Mouse (Mus musculus): ENCODE results near the gene Tab1. TPM values are rescaled to one million over a fixed set of nuclear protein-coding genes. Genes with fewer than 3 reads are reported as not detected.

Gene Tab1
- polyA plus RNA-seq, 1 experiment from 2014 or later = 36.7 TPM

GRCm38 (mm10) chr15:80181561-80181960 is 48.6 kb downstream of the Tab1 start:
- H3K36me3 ChIP-seq (ENCODE audit: control insufficient read depth, insufficient read depth, low read length) = no peaks in the 10 kb centered on the region; the same call in 1 of the 2 replicates
- no peak overlapping the region for H3K9ac ChIP-seq (ENCODE audit: low read length)
- H3K4me2 ChIP-seq (ENCODE audit: low read depth, low read length, severe bottlenecking) = no peak overlapping the region
- WGBS = 93% methylated on average over 7 of the region's 7 CpGs
- DNase-seq (ENCODE audit: low spot score) (no peak), ATAC-seq (replicated peaks; ENCODE audit: low FRiP score) (no peak)
- H3K27ac ChIP-seq (ENCODE audit: low read depth, low read length) = no peak overlapping the region
- no peak overlapping the region for H3K4me3 ChIP-seq (ENCODE audit: low read depth, low read length)
- no peaks in the 10 kb centered on the region for H3K4me1 ChIP-seq (replicated peaks; ENCODE audit: control insufficient read depth, insufficient read depth, low read length)
- H3K9me3 ChIP-seq (ENCODE audit: control insufficient read depth, low read length) = no peaks in the 10 kb centered on the region
- H3K27me3 ChIP-seq (ENCODE audit: control insufficient read depth, insufficient read depth, low read length) = no peaks in the 10 kb centered on the region

- no peak overlapping the region for H3K4me2 ChIP-seq (ENCODE audit: low read depth, low read length, severe bottlenecking)
Observed at GRCm38 (mm10) chr15:80182072-80182700, 49.3 kb downstream of the Tab1 start.

GRCm38 (mm10) chr15:80188927-80189326 is 56.0 kb downstream of the Tab1 start:
- ATAC-seq (replicated peaks; ENCODE audit: low FRiP score) = no peak
- H3K27ac ChIP-seq (ENCODE audit: low read depth, low read length) = no peak overlapping the region
- H3K4me1 ChIP-seq (replicated peaks; ENCODE audit: control insufficient read depth, insufficient read depth, low read length) = no peaks in the 10 kb centered on the region
- no peak for DNase-seq (ENCODE audit: low spot score)
- no peak overlapping the region for H3K4me3 ChIP-seq (ENCODE audit: low read depth, low read length)
- no peak overlapping the region for H3K4me2 ChIP-seq (ENCODE audit: low read depth, low read length, severe bottlenecking)
- no peaks in the 10 kb centered on the region for H3K27me3 ChIP-seq (ENCODE audit: control insufficient read depth, insufficient read depth, low read length)
- no peaks in the 10 kb centered on the region for H3K9me3 ChIP-seq (ENCODE audit: control insufficient read depth, low read length)
- WGBS = 83% methylated on average over 5 of the region's 5 CpGs
- no peak overlapping the region for H3K9ac ChIP-seq (ENCODE audit: low read length)
- H3K36me3 ChIP-seq (ENCODE audit: control insufficient read depth, insufficient read depth, low read length) = no peaks in the 10 kb centered on the region; the same call in 1 of the 2 replicates

More at GRCm38 (mm10) chr15:80182072-80182700, 49.3 kb downstream of the Tab1 start:
- Histone ChIP-seq H3K27ac (ENCODE audit: low read depth, low read length) (no peak overlapping the region), H3K9me3 (ENCODE audit: control insufficient read depth, low read length) (no peaks in the 10 kb centered on the region), H3K4me3 (ENCODE audit: low read depth, low read length) (no peak overlapping the region), H3K9ac (ENCODE audit: low read length) (no peak overlapping the region), H3K27me3 (ENCODE audit: control insufficient read depth, insufficient read depth, low read length) (no peaks in the 10 kb centered on the region), H3K4me1 (replicated peaks; ENCODE audit: control insufficient read depth, insufficient read depth, low read length) (no peaks in the 10 kb centered on the region), H3K36me3 (ENCODE audit: control insufficient read depth, insufficient read depth, low read length) (no peaks in the 10 kb centered on the region; the same call in 1 of the 2 replicates)
- WGBS = 96% methylated on average over 4 of the region's 4 CpGs
- DNase-seq (ENCODE audit: low spot score) (no peak), ATAC-seq (replicated peaks; ENCODE audit: low FRiP score) (no peak)

- no peaks in the 10 kb centered on the region for H3K4me1 ChIP-seq (replicated peaks; ENCODE audit: control insufficient read depth, insufficient read depth, low read length)
- H3K4me2 ChIP-seq (ENCODE audit: low read depth, low read length, severe bottlenecking) = no peak overlapping the region
- no peak overlapping the region for H3K4me3 ChIP-seq (ENCODE audit: low read depth, low read length)
- H3K9me3 ChIP-seq (ENCODE audit: control insufficient read depth, low read length) = no peaks in the 10 kb centered on the region
- H3K27ac ChIP-seq (ENCODE audit: low read depth, low read length) = no peak overlapping the region
- H3K36me3 ChIP-seq (ENCODE audit: control insufficient read depth, insufficient read depth, low read length) = no peaks in the 10 kb centered on the region
- no peaks in the 10 kb centered on the region for H3K27me3 ChIP-seq (ENCODE audit: control insufficient read depth, insufficient read depth, low read length)
- DNase-seq (ENCODE audit: low spot score) = no peak
- no peak overlapping the region for H3K9ac ChIP-seq (ENCODE audit: low read length)
- ATAC-seq (replicated peaks; ENCODE audit: low FRiP score) = no peak
- WGBS = 74% methylated on average over 4 of the region's 4 CpGs
Observed at GRCm38 (mm10) chr15:80190075-80190474, 57.1 kb downstream of the Tab1 start.

GRCm38 (mm10) chr15:80191585-80192245 is 58.8 kb downstream of the Tab1 start:
- Histone ChIP-seq H3K36me3 (ENCODE audit: control insufficient read depth, insufficient read depth, low read length) (no peaks in the 10 kb centered on the region), H3K4me3 (ENCODE audit: low read depth, low read length) (no peak overlapping the region), H3K4me1 (replicated peaks; ENCODE audit: control insufficient read depth, insufficient read depth, low read length) (no peaks in the 10 kb centered on the region), H3K9ac (ENCODE audit: low read length) (no peak overlapping the region), H3K27ac (ENCODE audit: low read depth, low read length) (no peak overlapping the region), H3K27me3 (ENCODE audit: control insufficient read depth, insufficient read depth, low read length) (no peaks in the 10 kb centered on the region), H3K4me2 (ENCODE audit: low read depth, low read length, severe bottlenecking) (no peak overlapping the region), H3K9me3 (ENCODE audit: control insufficient read depth, low read length) (no peaks in the 10 kb centered on the region)
- DNase-seq (ENCODE audit: low spot score) (no peak), ATAC-seq (replicated peaks; ENCODE audit: low FRiP score) (no peak)
- 79% methylated on average over 8 of the region's 8 CpGs for WGBS

GRCm38 (mm10) chr15:80192246-80192585 is 59.3 kb downstream of the Tab1 start:
- H3K9ac ChIP-seq (ENCODE audit: low read length) = no peak overlapping the region
- ATAC-seq (replicated peaks; ENCODE audit: low FRiP score) = no peak
- no peaks in the 10 kb centered on the region for H3K4me1 ChIP-seq (replicated peaks; ENCODE audit: control insufficient read depth, insufficient read depth, low read length)
- no peaks in the 10 kb centered on the region for H3K9me3 ChIP-seq (ENCODE audit: control insufficient read depth, low read length)
- no peak for DNase-seq (ENCODE audit: low spot score)
- H3K36me3 ChIP-seq (ENCODE audit: control insufficient read depth, insufficient read depth, low read length) = no peaks in the 10 kb centered on the region
- no peaks in the 10 kb centered on the region for H3K27me3 ChIP-seq (ENCODE audit: control insufficient read depth, insufficient read depth, low read length)
- H3K4me3 ChIP-seq (ENCODE audit: low read depth, low read length) = no peak overlapping the region
- H3K4me2 ChIP-seq (ENCODE audit: low read depth, low read length, severe bottlenecking) = no peak overlapping the region
- 92% methylated on average over 5 of the region's 6 CpGs for WGBS
- no peak overlapping the region for H3K27ac ChIP-seq (ENCODE audit: low read depth, low read length)

- Histone ChIP-seq H3K9ac (ENCODE audit: low read length) (no peak overlapping the region), H3K4me1 (replicated peaks; ENCODE audit: control insufficient read depth, insufficient read depth, low read length) (no peaks in the 10 kb centered on the region), H3K4me3 (ENCODE audit: low read depth, low read length) (no peak overlapping the region), H3K27ac (ENCODE audit: low read depth, low read length) (no peak overlapping the region), H3K9me3 (ENCODE audit: control insufficient read depth, low read length) (no peaks in the 10 kb centered on the region), H3K27me3 (ENCODE audit: control insufficient read depth, insufficient read depth, low read length) (no peaks in the 10 kb centered on the region), H3K36me3 (ENCODE audit: control insufficient read depth, insufficient read depth, low read length) (no peaks in the 10 kb centered on the region), H3K4me2 (ENCODE audit: low read depth, low read length, severe bottlenecking) (no peak overlapping the region)
- DNase-seq (ENCODE audit: low spot score) = no peak
- no peak for ATAC-seq (replicated peaks; ENCODE audit: low FRiP score)
- 82% methylated on average over 7 of the region's 7 CpGs for WGBS
Observed at GRCm38 (mm10) chr15:80192847-80193246, 59.9 kb downstream of the Tab1 start.

- Histone ChIP-seq H3K4me3 (ENCODE audit: low read depth, low read length) (no peak overlapping the region), H3K9me3 (ENCODE audit: control insufficient read depth, low read length) (no peaks in the 10 kb centered on the region), H3K4me1 (replicated peaks; ENCODE audit: control insufficient read depth, insufficient read depth, low read length) (no peaks in the 10 kb centered on the region), H3K27me3 (ENCODE audit: control insufficient read depth, insufficient read depth, low read length) (no peaks in the 10 kb centered on the region), H3K36me3 (ENCODE audit: control insufficient read depth, insufficient read depth, low read length) (no peaks in the 10 kb centered on the region), H3K9ac (ENCODE audit: low read length) (no peak overlapping the region), H3K27ac (ENCODE audit: low read depth, low read length) (no peak overlapping the region), H3K4me2 (ENCODE audit: low read depth, low read length, severe bottlenecking) (no peak overlapping the region)
- ATAC-seq (replicated peaks; ENCODE audit: low FRiP score) = no peak
- 49% methylated on average over 2 of the region's 2 CpGs for WGBS
- no peak for DNase-seq (ENCODE audit: low spot score)
Observed at GRCm38 (mm10) chr15:80199556-80199955, 66.6 kb downstream of the Tab1 start.
